Mouse (Mus musculus): ENCODE results near the gene Olfr1393. TPM values are rescaled to one million over a fixed set of nuclear protein-coding genes. Genes with fewer than 3 reads are reported as not detected.
A peak's percentile ranks its signal among the peaks of the same experiment; 100 is the strongest.

Olfr1393 gene
- polyA plus RNA-seq, 1 experiment from 2014 or later: not detected

DNA sequence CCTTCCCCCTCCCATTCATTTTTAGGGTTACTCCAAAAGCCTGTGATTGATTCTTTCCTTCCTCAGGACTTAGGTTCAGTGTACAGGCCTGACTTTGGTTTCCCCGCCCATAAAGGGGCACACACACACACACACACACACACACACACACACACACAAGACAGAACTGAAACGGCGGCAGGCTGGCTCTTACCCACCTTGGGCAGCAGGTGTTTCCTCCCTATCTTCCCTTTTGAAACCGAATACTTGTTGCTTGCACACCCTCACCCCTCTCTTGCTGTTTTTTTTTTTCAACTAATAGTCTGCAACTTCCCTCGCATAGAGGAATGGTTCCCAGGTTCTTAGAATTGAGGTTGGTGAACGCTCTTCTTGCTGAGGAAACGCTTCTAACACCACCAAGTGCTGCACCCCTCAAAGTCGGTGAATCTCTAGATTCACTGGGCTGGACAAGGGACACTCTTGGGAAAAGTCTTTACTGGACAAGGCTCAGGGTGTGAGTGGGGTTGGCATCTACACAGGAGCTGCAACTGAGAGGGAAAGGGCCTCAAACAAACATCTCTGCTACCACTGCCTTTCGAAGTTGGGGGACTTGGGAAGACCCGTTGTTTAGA lies 28.2 kb upstream of the Olfr1393 start:
- Histone ChIP-seq H3K27me3 (ENCODE audit: control insufficient read depth, insufficient read depth, low read length) (no peaks in the 10 kb centered on the region), H3K36me3 (ENCODE audit: control insufficient read depth, insufficient read depth, low read length) (no peaks in the 10 kb centered on the region), H3K9me3 (ENCODE audit: control insufficient read depth, low read length) (no peaks in the 10 kb centered on the region), H3K27ac (ENCODE audit: low read depth, low read length) (peak overlapping the region; percentile 41; the same call in 1 of the 2 replicates), H3K4me2 (peak overlapping the region; percentile 80), H3K4me1 (ENCODE audit: control insufficient read depth, insufficient read depth, low read length) (peaks cover 23% of the 10 kb centered on the region), H3K4me3 (ENCODE audit: low read depth, low read length) (peak overlapping the region; percentile 66), H3K9ac (ENCODE audit: low read length) (peak overlapping the region; percentile 91)
- ATAC-seq (ENCODE audit: low FRiP score): no peak
- DNase-seq (ENCODE audit: low spot score, missing footprints): no peak
- 28% methylated on average over 10 of the region's 10 CpGs for WGBS

DNA sequence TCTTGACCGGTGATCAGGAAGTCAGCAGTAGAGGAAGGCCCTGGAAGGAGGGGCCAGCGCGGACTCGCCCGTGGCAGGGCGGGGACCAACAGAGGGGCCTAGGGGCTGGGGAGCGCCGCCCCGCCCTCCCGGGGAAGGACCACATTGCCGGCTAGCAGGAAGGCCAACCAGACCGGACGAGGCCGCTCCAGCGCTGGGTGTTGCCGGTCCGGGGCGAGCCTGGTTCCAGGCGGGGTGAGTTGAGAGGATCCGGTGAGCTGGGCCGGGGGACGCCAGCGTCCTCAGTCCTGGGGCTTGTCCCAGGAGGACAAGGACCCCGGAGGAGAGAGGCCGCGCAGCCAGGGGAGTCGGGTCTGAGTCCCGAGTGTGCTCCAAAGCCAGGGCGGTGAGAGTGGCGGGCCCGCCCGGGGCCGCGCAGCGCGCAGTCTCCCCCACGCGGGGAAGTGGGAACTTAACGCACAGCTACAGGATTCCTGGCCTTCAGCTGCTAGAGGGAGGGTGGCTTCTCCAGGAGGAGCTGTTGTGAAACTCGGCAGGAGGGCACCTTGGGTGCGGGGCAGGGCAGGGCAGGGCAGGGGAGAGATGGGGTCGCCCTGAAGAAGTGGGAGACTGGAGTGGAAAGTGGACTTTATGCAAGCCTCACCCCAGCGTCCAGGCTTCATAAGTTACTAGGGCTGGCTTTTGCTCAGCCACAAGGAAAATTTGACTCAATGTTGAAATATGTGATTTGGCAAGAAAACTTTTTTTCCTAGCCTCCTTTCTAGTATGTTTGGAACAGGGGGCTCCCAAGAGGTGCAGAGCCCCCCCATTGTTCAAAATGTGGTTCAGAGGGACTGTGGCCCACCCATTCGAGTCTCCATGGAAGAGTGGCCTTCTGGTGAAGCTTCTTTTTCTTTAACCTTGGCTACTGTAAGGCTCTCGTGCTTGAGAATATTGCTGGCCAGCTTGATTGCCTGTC lies 27.4 kb upstream of the Olfr1393 start:
- DNase-seq (ENCODE audit: low spot score, missing footprints): peak; percentile 95
- peak overlapping the region; percentile 91 for H3K9ac ChIP-seq (ENCODE audit: low read length)
- 3% methylated on average over 40 of the region's 45 CpGs for WGBS

DNA sequence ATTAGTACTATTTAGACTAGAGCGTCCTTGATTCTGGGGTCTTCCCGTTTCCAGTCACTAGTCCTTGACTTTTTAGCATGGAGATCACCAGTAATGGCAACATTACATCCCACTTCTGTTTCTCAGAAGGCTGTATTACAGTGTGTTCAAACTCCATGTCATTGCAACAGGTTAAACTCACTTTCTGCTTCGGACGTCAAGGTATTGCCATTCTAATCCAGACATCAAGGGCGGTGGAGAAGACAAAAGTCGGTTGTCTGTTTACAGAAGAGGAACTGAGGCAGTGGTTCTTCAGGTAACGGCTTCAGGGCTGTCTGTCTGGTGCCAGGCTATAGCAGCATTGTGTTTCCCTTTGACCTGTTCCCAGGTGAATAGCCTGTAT lies 26.7 kb upstream of the Olfr1393 start:
- Histone ChIP-seq H3K4me1 (ENCODE audit: control insufficient read depth, insufficient read depth, low read length) (peaks cover 13% of the 10 kb centered on the region), H3K4me2 (peak overlapping the region; percentile 80), H3K9ac (ENCODE audit: low read length) (no peak overlapping the region), H3K36me3 (ENCODE audit: control insufficient read depth, insufficient read depth, low read length) (no peaks in the 10 kb centered on the region), H3K27me3 (ENCODE audit: control insufficient read depth, insufficient read depth, low read length) (no peaks in the 10 kb centered on the region), H3K27ac (ENCODE audit: low read depth, low read length) (no peak overlapping the region), H3K4me3 (ENCODE audit: low read depth, low read length) (peak overlapping the region; percentile 66; the same call in 1 of the 2 replicates), H3K9me3 (ENCODE audit: control insufficient read depth, low read length) (no peaks in the 10 kb centered on the region)
- DNase-seq (ENCODE audit: low spot score, missing footprints) (no peak), ATAC-seq (ENCODE audit: low FRiP score) (no peak)
- WGBS: 80% methylated on average over 7 of the region's 7 CpGs

More for the DNA sequence above, 27.4 kb upstream of the Olfr1393 start:
- peak overlapping the region; percentile 41; the same call in 1 of the 2 replicates for H3K27ac ChIP-seq (ENCODE audit: low read depth, low read length)
- peak overlapping the region; percentile 66 for H3K4me3 ChIP-seq (ENCODE audit: low read depth, low read length)
- H3K9me3 ChIP-seq (ENCODE audit: control insufficient read depth, low read length): no peaks in the 10 kb centered on the region
- H3K4me1 ChIP-seq (ENCODE audit: control insufficient read depth, insufficient read depth, low read length): peaks cover 16% of the 10 kb centered on the region
- H3K27me3 ChIP-seq (ENCODE audit: control insufficient read depth, insufficient read depth, low read length): no peaks in the 10 kb centered on the region
- ATAC-seq (ENCODE audit: low FRiP score): peak; percentile 96
- no peaks in the 10 kb centered on the region for H3K36me3 ChIP-seq (ENCODE audit: control insufficient read depth, insufficient read depth, low read length)
- peak overlapping the region; percentile 80 for H3K4me2 ChIP-seq

DNA sequence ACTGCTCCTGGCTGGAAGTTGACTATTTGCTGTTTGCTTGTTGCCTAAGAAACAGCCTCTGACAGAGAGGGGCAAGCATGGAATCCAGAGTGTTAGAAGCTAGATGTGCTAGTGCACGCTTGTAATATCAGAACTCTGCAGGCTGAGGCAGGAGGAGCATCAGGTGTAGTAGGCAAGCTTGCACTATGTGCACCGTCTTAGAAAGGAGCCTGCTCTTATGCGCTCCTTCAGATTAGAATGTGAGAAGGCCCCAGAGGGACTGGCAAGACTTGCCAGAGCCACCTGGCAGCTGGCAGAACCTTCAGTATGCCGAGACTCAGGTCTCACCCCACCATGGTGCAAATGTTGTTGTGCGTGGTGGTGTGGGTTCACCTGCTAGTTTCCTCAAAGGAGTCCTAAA lies 26.1 kb upstream of the Olfr1393 start:
- Histone ChIP-seq H3K4me2 (no peak overlapping the region), H3K36me3 (ENCODE audit: control insufficient read depth, insufficient read depth, low read length) (no peaks in the 10 kb centered on the region), H3K27me3 (ENCODE audit: control insufficient read depth, insufficient read depth, low read length) (no peaks in the 10 kb centered on the region), H3K27ac (ENCODE audit: low read depth, low read length) (no peak overlapping the region), H3K9ac (ENCODE audit: low read length) (no peak overlapping the region), H3K4me3 (ENCODE audit: low read depth, low read length) (no peak overlapping the region), H3K4me1 (ENCODE audit: control insufficient read depth, insufficient read depth, low read length) (peaks cover 13% of the 10 kb centered on the region), H3K9me3 (ENCODE audit: control insufficient read depth, low read length) (no peaks in the 10 kb centered on the region)
- no peak for ATAC-seq (ENCODE audit: low FRiP score)
- WGBS: 88% methylated on average over 5 of the region's 5 CpGs
- DNase-seq (ENCODE audit: low spot score, missing footprints): no peak

DNA sequence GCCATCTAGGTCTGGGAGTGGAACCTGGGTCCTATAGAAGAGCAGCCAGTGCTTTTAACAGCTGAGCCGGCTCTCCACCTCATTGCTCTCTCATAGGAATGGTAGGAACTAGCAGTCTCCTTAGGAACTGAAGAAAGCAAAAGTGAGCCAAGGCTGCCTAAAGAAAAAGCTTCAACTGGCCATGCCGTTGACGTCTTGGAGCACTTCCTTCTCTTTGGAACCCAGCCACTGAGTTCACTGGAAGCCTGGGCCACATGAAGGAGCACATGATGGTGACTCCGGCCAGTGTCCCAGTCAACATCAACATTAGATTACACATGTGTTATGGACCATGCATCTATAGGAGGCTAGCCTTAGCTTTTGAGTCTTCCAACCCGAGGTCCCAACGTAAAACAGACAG lies 25.1 kb upstream of the Olfr1393 start:
- no peak overlapping the region for H3K27ac ChIP-seq (ENCODE audit: low read depth, low read length)
- H3K36me3 ChIP-seq (ENCODE audit: control insufficient read depth, insufficient read depth, low read length): no peaks in the 10 kb centered on the region
- H3K4me2 ChIP-seq: no peak overlapping the region
- no peak for ATAC-seq (ENCODE audit: low FRiP score)
- no peak overlapping the region for H3K9ac ChIP-seq (ENCODE audit: low read length)
- no peak overlapping the region for H3K4me3 ChIP-seq (ENCODE audit: low read depth, low read length)
- DNase-seq (ENCODE audit: low spot score, missing footprints): no peak
- no peaks in the 10 kb centered on the region for H3K9me3 ChIP-seq (ENCODE audit: control insufficient read depth, low read length)
- peaks cover 13% of the 10 kb centered on the region for H3K4me1 ChIP-seq (ENCODE audit: control insufficient read depth, insufficient read depth, low read length)
- WGBS: 93% methylated on average over 6 of the region's 6 CpGs
- no peaks in the 10 kb centered on the region for H3K27me3 ChIP-seq (ENCODE audit: control insufficient read depth, insufficient read depth, low read length)

DNA sequence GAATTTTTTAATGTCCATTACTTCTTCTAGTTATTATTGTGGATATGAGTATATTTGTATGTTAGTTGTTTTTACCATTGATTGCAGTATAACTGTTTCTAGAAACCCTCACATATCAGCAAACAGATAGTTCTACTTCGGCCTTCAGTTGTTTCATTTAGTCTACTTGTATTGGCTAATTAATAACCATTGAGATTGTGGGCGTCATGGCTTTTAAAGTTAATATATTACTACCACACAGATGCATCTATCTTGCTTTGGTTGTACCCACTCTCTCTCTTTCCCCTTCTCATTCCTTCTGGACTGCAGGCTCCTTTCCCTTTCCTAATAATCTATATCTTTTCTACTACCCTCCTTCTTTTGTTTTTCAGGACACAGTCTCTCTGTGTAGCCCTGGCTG lies 18.8 kb upstream of the Olfr1393 start:
- DNase-seq (ENCODE audit: low spot score, missing footprints) (no peak), ATAC-seq (ENCODE audit: low FRiP score) (no peak)
- Histone ChIP-seq H3K9me3 (ENCODE audit: control insufficient read depth, low read length) (no peaks in the 10 kb centered on the region), H3K9ac (ENCODE audit: low read length) (no peak overlapping the region), H3K4me3 (ENCODE audit: low read depth, low read length) (no peak overlapping the region), H3K27me3 (ENCODE audit: control insufficient read depth, insufficient read depth, low read length) (no peaks in the 10 kb centered on the region), H3K27ac (ENCODE audit: low read depth, low read length) (no peak overlapping the region), H3K4me1 (ENCODE audit: control insufficient read depth, insufficient read depth, low read length) (no peaks in the 10 kb centered on the region), H3K4me2 (no peak overlapping the region), H3K36me3 (ENCODE audit: control insufficient read depth, insufficient read depth, low read length) (no peaks in the 10 kb centered on the region)
- 90% methylated on average over 2 of the region's 2 CpGs for WGBS

DNA sequence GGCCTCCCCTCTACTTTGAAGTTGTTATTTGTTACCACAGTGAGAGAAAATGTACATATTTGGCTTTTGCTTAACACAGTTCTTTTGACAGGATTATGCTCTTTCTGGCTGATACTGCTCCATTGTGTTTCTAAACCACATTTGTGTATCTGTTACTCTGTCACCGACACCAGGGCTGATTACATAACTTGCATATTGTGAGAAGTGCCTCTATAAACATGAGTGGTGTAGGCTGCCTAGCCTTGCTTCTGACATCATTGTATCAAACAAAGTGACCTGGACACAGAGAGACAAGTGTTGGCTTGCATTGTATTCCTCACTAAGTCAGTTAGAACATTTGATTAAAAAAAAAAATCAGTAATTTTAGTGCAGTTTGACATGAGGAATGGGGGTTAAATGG lies 18.3 kb upstream of the Olfr1393 start:
- no peak overlapping the region for H3K9ac ChIP-seq (ENCODE audit: low read length)
- DNase-seq (ENCODE audit: low spot score, missing footprints) (no peak), ATAC-seq (ENCODE audit: low FRiP score) (no peak)
- H3K4me1 ChIP-seq (ENCODE audit: control insufficient read depth, insufficient read depth, low read length): no peaks in the 10 kb centered on the region
- no peak overlapping the region for H3K27ac ChIP-seq (ENCODE audit: low read depth, low read length)
- 75% methylated on average over 1 of the region's 1 CpGs for WGBS
- no peak overlapping the region for H3K4me2 ChIP-seq
- H3K27me3 ChIP-seq (ENCODE audit: control insufficient read depth, insufficient read depth, low read length): no peaks in the 10 kb centered on the region
- no peak overlapping the region for H3K4me3 ChIP-seq (ENCODE audit: low read depth, low read length)
- H3K9me3 ChIP-seq (ENCODE audit: control insufficient read depth, low read length): no peaks in the 10 kb centered on the region
- no peaks in the 10 kb centered on the region for H3K36me3 ChIP-seq (ENCODE audit: control insufficient read depth, insufficient read depth, low read length)

DNA sequence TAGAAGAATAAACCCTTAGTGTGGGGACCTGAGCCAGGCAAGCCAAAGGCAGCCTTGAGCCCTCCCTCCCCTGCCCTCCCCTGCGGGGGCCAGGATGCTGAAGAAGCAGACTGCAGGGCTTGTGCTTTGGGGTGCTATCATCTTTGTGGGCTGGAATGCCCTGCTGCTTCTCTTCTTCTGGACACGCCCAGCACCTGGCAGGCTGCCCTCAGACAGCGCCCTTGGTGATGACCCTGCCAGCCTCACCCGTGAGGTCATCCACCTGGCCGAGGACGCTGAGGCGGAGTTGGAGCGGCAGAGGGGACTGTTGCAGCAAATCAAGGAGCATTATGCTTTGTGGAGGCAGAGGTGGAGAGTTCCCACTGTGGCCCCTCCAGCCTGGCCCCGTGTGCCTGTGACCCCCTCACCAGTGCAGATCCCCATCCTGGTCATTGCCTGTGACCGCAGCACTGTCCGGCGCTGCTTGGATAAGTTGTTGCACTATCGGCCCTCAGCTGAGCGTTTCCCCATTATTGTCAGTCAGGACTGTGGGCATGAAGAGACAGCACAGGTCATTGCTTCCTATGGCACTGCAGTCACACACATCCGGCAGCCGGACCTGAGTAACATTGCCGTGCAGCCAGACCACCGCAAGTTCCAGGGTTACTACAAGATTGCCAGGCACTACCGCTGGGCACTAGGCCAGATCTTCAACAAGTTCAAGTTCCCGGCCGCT lies 17.3 kb upstream of the Olfr1393 start:
- Histone ChIP-seq H3K4me3 (ENCODE audit: low read depth, low read length) (no peak overlapping the region), H3K9me3 (ENCODE audit: control insufficient read depth, low read length) (no peaks in the 10 kb centered on the region), H3K27me3 (ENCODE audit: control insufficient read depth, insufficient read depth, low read length) (no peaks in the 10 kb centered on the region), H3K4me1 (ENCODE audit: control insufficient read depth, insufficient read depth, low read length) (no peaks in the 10 kb centered on the region), H3K27ac (ENCODE audit: low read depth, low read length) (no peak overlapping the region), H3K36me3 (ENCODE audit: control insufficient read depth, insufficient read depth, low read length) (no peaks in the 10 kb centered on the region), H3K4me2 (no peak overlapping the region), H3K9ac (ENCODE audit: low read length) (no peak overlapping the region)
- DNase-seq (ENCODE audit: low spot score, missing footprints): no peak
- 94% methylated on average over 21 of the region's 21 CpGs for WGBS
- ATAC-seq (ENCODE audit: low FRiP score): no peak

Measured in midbrain, embryonic 11.5 days (tissue).